Mouse (Mus musculus) spleen, postnatal 10 days (tissue): Measurements from ENCODE around the gene Slc25a45.

Source experiments
- DNase-seq, 2 experiments: peaks; one replicate each; pipeline ENCODE4 v3.0.0; 2021 to 2022; ENCODE audit warnings: low spot score in 2 of 2

The Slc25a45 gene

GRCm38 (mm10) chr19:5840086-5840889, 37.3 kb upstream of the Slc25a45 start:
- no peak for DNase-seq

GRCm38 (mm10) chr19:5840890-5841388, 36.7 kb upstream of the Slc25a45 start:
- DNase-seq = no peak

GRCm38 (mm10) chr19:5841389-5841946, 36.1 kb upstream of the Slc25a45 start:
- peak in 1 of 2 experiments; percentile 54 for DNase-seq

GRCm38 (mm10) chr19:5841999-5842784, 35.4 kb upstream of the Slc25a45 start:
- peak in 1 of 2 experiments; percentile 42 for DNase-seq

- peak; percentile 44 to 55 for DNase-seq
Measured at GRCm38 (mm10) chr19:5842785-5843730, 34.5 kb upstream of the Slc25a45 start.

- peak; percentile 70 to 78 for DNase-seq
Measured at GRCm38 (mm10) chr19:5843781-5844691, 33.6 kb upstream of the Slc25a45 start.

- DNase-seq = peak in 1 of 2 experiments; percentile 87
Measured at GRCm38 (mm10) chr19:5844831-5845318, 32.7 kb upstream of the Slc25a45 start.

GRCm38 (mm10) chr19:5845319-5846135, 32.1 kb upstream of the Slc25a45 start:
- peak; percentile 91 to 96 for DNase-seq

- DNase-seq = peak; percentile 53 to 57
Measured at GRCm38 (mm10) chr19:5846154-5846553, 31.5 kb upstream of the Slc25a45 start.

- peak; percentile 71 to 73 for DNase-seq
Measured at GRCm38 (mm10) chr19:5846557-5847305, 30.9 kb upstream of the Slc25a45 start.

- peak; percentile 60 to 68 for DNase-seq
Measured at GRCm38 (mm10) chr19:5847306-5847796, 30.3 kb upstream of the Slc25a45 start.

GRCm38 (mm10) chr19:5848032-5848825, 29.4 kb upstream of the Slc25a45 start:
- peak; percentile 78 to 89 for DNase-seq

GRCm38 (mm10) chr19:5848826-5849672, 28.6 kb upstream of the Slc25a45 start:
- DNase-seq = peak; percentile 64 to 69

GRCm38 (mm10) chr19:5849843-5850527, 27.6 kb upstream of the Slc25a45 start:
- peak; percentile 94 to 96 for DNase-seq

GRCm38 (mm10) chr19:5850860-5851259, 26.7 kb upstream of the Slc25a45 start:
- DNase-seq = no peak
